Mouse (Mus musculus): Measurements from ENCODE around the gene Kif3a.

The Kif3a gene

GRCm38 (mm10) chr11:53615575-53615974 lies 48.4 kb downstream of the Kif3a start:
- no peak for DNase-seq (ENCODE audit: extremely low read depth, low read depth, low spot score)

GRCm38 (mm10) chr11:53616748-53617558 lies 49.8 kb downstream of the Kif3a start:
- DNase-seq (ENCODE audit: extremely low read depth, low read depth, low spot score): no peak

GRCm38 (mm10) chr11:53617562-53618109 lies 50.5 kb downstream of the Kif3a start:
- DNase-seq (ENCODE audit: extremely low read depth, low read depth, low spot score): no peak

- DNase-seq (ENCODE audit: extremely low read depth, low read depth, low spot score): no peak
Measured at GRCm38 (mm10) chr11:53618619-53619198, 51.5 kb downstream of the Kif3a start, which contains the start of gene Il4. Gene Il4 (minus strand): TSS chr11:53618669.

GRCm38 (mm10) chr11:53619428-53619827 lies 52.2 kb downstream of the Kif3a start:
- DNase-seq (ENCODE audit: extremely low read depth, low read depth, low spot score): no peak

GRCm38 (mm10) chr11:53620094-53620493 lies 52.9 kb downstream of the Kif3a start:
- no peak for DNase-seq (ENCODE audit: extremely low read depth, low read depth, low spot score)

- no peak for DNase-seq (ENCODE audit: extremely low read depth, low read depth, low spot score)
Measured at GRCm38 (mm10) chr11:53621582-53622439, 54.6 kb downstream of the Kif3a start.

GRCm38 (mm10) chr11:53622440-53622806 lies 55.2 kb downstream of the Kif3a start:
- no peak for DNase-seq (ENCODE audit: extremely low read depth, low read depth, low spot score)

GRCm38 (mm10) chr11:53623573-53623972 lies 56.4 kb downstream of the Kif3a start:
- DNase-seq (ENCODE audit: extremely low read depth, low read depth, low spot score): no peak

- DNase-seq (ENCODE audit: extremely low read depth, low read depth, low spot score): no peak
Measured at GRCm38 (mm10) chr11:53624124-53624523, 56.9 kb downstream of the Kif3a start.

- DNase-seq (ENCODE audit: extremely low read depth, low read depth, low spot score): no peak
Measured at GRCm38 (mm10) chr11:53626802-53627373, 59.7 kb downstream of the Kif3a start.

GRCm38 (mm10) chr11:53627859-53628258 lies 60.7 kb downstream of the Kif3a start:
- no peak for DNase-seq (ENCODE audit: extremely low read depth, low read depth, low spot score)

GRCm38 (mm10) chr11:53632122-53632733 lies 65.0 kb downstream of the Kif3a start:
- DNase-seq (ENCODE audit: extremely low read depth, low read depth, low spot score): no peak

GRCm38 (mm10) chr11:53633644-53634043 lies 66.5 kb downstream of the Kif3a start:
- no peak for DNase-seq (ENCODE audit: extremely low read depth, low read depth, low spot score)

- DNase-seq (ENCODE audit: extremely low read depth, low read depth, low spot score): no peak
Measured at GRCm38 (mm10) chr11:53634556-53634955, 67.4 kb downstream of the Kif3a start, which contains the start of gene Il13. Gene Il13 (minus strand): TSS chr11:53634702.

GRCm38 (mm10) chr11:53635590-53636182 lies 68.5 kb downstream of the Kif3a start:
- DNase-seq (ENCODE audit: extremely low read depth, low read depth, low spot score): no peak

GRCm38 (mm10) chr11:53636183-53636646 lies 69.0 kb downstream of the Kif3a start:
- DNase-seq (ENCODE audit: extremely low read depth, low read depth, low spot score): no peak

GRCm38 (mm10) chr11:53637046-53637802 lies 70.0 kb downstream of the Kif3a start:
- no peak for DNase-seq (ENCODE audit: extremely low read depth, low read depth, low spot score)

- DNase-seq (ENCODE audit: extremely low read depth, low read depth, low spot score): no peak
Measured at GRCm38 (mm10) chr11:53637803-53638260, 70.7 kb downstream of the Kif3a start.

Measured in fat pad, adult 2 months (tissue).